Mouse (Mus musculus) heart, adult 2 months (tissue): ENCODE results near the gene Plcb4.

Experiments used
- CTCF ChIP-seq: fragments of 200-600 bp; IDR thresholded peaks from 2 replicates; pipeline ENCODE4 v1.8.1; 2022; ENCODE audit warnings: antibody characterized with exemption, mild to moderate bottlenecking, moderate library complexity
- EP300 ChIP-seq: fragments of 200-500 bp; IDR thresholded peaks from 2 replicates; pipeline ENCODE4 v1.6.1; 2011; ENCODE audit warnings: low read depth, low read length, control low read depth; ENCODE audit not compliant: insufficient read depth
- POLR2A ChIP-seq: fragments of 200-500 bp; IDR thresholded peaks from 2 replicates; pipeline ENCODE4 v1.6.1; 2011; ENCODE audit warnings: mild to moderate bottlenecking, low read depth, low read length, control low read depth; ENCODE audit not compliant: insufficient read depth

DNA sequence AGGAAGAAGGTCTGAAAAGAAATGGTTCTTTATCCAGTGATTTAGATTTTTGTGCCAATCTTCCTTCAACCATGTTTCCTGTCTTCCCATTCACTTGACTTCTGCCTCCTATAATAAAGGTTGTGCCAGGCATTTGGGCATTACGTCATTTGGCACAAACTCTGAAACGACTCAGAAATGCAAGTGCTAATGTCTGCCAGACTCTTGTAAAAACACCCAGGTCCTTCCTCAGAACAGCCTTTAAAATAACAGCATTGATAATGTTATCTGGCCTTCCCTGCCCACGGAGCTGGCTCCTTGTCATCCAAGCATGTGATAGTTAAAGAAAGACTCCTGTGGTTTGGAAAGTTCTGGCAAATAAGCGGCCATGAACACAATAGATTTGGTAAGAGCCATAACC lies 229.4 kb downstream of the Plcb4 start:
- TF ChIP-seq CTCF (no peak), POLR2A (no peak), EP300 (no peak)
